Mouse (Mus musculus) bone marrow, adult 2 months (tissue): Measurements from ENCODE around the gene Tas1r1.

Experiments
- CTCF ChIP-seq: fragments of 200-500 bp; IDR thresholded peaks from 2 replicates; pipeline ENCODE4 v1.5.1; 2011; ENCODE audit warnings: low read length, control low read depth; ENCODE audit not compliant: control insufficient read depth, insufficient read depth
- POLR2A ChIP-seq: fragments of 200-500 bp; IDR thresholded peaks from 2 replicates; pipeline ENCODE4 v1.6.1; 2011; ENCODE audit warnings: low read depth, mild to moderate bottlenecking, control low read depth, low read length, borderline replicate concordance; ENCODE audit not compliant: control insufficient read depth

GRCm38 (mm10) chr4:152077191-152077590 lies 38.8 kb upstream of the Tas1r1 start:
- TF ChIP-seq CTCF: no peak
- no peak for TF ChIP-seq POLR2A
